Mouse (Mus musculus) liver, embryonic 16.5 days (tissue): ENCODE data around the gene Aqp1. TPM values are rescaled to one million over a fixed set of nuclear protein-coding genes. Genes with fewer than 3 reads are reported as not detected.

Source experiments
- ATAC-seq: fragments of 200-750 bp; cut with Nextera tagmentation; 2 replicates; pipeline ENCODE4 v1.8.0; 2017; ENCODE audit warnings: low read depth, mild to moderate bottlenecking, moderate number of reproducible peaks, moderate library complexity
- H3K27ac ChIP-seq: fragments of 300-500 bp; sonication (generic); 2 replicates; pipeline ENCODE4 v1.5.1; 2014; ENCODE audit warnings: mild to moderate bottlenecking, low read length
- H3K27me3 ChIP-seq: fragments of 300-500 bp; sonication (generic); 2 replicates; pipeline ENCODE4 v1.6.1; 2014; ENCODE audit warnings: low read depth, low read length, mixed read lengths; ENCODE audit not compliant: control insufficient read depth, insufficient read depth
- H3K36me3 ChIP-seq: fragments of 300-500 bp; sonication (generic); 2 replicates; pipeline ENCODE4 v1.6.1; 2014; ENCODE audit warnings: mild to moderate bottlenecking; ENCODE audit not compliant: control insufficient read depth, insufficient read depth
- H3K4me1 ChIP-seq: fragments of 300-500 bp; sonication (generic); 2 replicates; pipeline ENCODE4 v1.6.1; 2014; ENCODE audit warnings: low read depth, low read length, mixed read lengths; ENCODE audit not compliant: control insufficient read depth
- H3K4me2 ChIP-seq: fragments of 300-500 bp; sonication (generic); 2 replicates; pipeline ENCODE4 v1.6.1; 2014; ENCODE audit warnings: low read depth, low read length, mixed read lengths
- H3K4me3 ChIP-seq: fragments of 300-500 bp; sonication (generic); 2 replicates; pipeline ENCODE4 v1.5.1; 2014; ENCODE audit warnings: low read depth, mild to moderate bottlenecking, low read length
- H3K9ac ChIP-seq: fragments of 300-500 bp; sonication (generic); 2 replicates; pipeline ENCODE4 v1.6.1; 2014; ENCODE audit warnings: low read depth, low read length
- H3K9me3 ChIP-seq: fragments of 300-500 bp; sonication (generic); replicated peaks from 2 replicates; pipeline ENCODE4 v1.6.1; 2016; ENCODE audit warnings: low read length; ENCODE audit not compliant: control insufficient read depth
- WGBS: fragments of 180-500 bp; shearing (Covaris S2); extraction: QIAGEN DNeasy Blood & Tissue Kit; methylation state at CpG from one replicate; pipeline ENCODE4 v1.1.7; 2014; ENCODE audit not compliant: insufficient replicate concordance; 5-methylcytosine and 5-hydroxymethylcytosine counted together
- polyA plus RNA-seq: library from polyadenylated mRNA; unstranded; fragments of >200 nt; fragmentation: Nextera tagmentation; extraction: Ambion mirVana; gene quantifications from 2 replicates; pipeline ENCODE4 v1.2.1, GENCODE M21; 2015

Aqp1 gene
- polyA plus RNA-seq, 1 experiment from 2014 or later, result 75.9 TPM

GRCm38 (mm10) chr6:55313893-55314292 is 22.3 kb upstream of the Aqp1 start:
- Histone ChIP-seq H3K27ac (no peak overlapping the region), H3K27me3 (no peaks in the 10 kb centered on the region), H3K9ac (peak overlapping the region; percentile 9; the same call in 1 of the 2 replicates), H3K4me2 (no peak overlapping the region), H3K36me3 (no peaks in the 10 kb centered on the region), H3K4me3 (no peak overlapping the region), H3K9me3 (no peaks in the 10 kb centered on the region), H3K4me1 (peaks cover 18% of the 10 kb centered on the region)
- peak; percentile 72 for ATAC-seq
- 26% methylated on average over 4 of the region's 4 CpGs for WGBS

GRCm38 (mm10) chr6:55314628-55315027 is 21.6 kb upstream of the Aqp1 start:
- peaks cover 22% of the 10 kb centered on the region for H3K4me1 ChIP-seq
- H3K9ac ChIP-seq, result no peak overlapping the region
- no peak overlapping the region for H3K4me3 ChIP-seq
- ATAC-seq, result no peak
- no peak overlapping the region for H3K27ac ChIP-seq
- no peaks in the 10 kb centered on the region for H3K9me3 ChIP-seq
- H3K4me2 ChIP-seq, result no peak overlapping the region
- H3K36me3 ChIP-seq, result no peaks in the 10 kb centered on the region
- 79% methylated on average over 8 of the region's 8 CpGs for WGBS
- no peaks in the 10 kb centered on the region for H3K27me3 ChIP-seq

- ATAC-seq, result no peak
- H3K4me1 ChIP-seq, result peaks cover 55% of the 10 kb centered on the region
- WGBS, result 81% methylated on average over 3 of the region's 3 CpGs
Observed at GRCm38 (mm10) chr6:55318597-55318996, 17.6 kb upstream of the Aqp1 start.

DNA sequence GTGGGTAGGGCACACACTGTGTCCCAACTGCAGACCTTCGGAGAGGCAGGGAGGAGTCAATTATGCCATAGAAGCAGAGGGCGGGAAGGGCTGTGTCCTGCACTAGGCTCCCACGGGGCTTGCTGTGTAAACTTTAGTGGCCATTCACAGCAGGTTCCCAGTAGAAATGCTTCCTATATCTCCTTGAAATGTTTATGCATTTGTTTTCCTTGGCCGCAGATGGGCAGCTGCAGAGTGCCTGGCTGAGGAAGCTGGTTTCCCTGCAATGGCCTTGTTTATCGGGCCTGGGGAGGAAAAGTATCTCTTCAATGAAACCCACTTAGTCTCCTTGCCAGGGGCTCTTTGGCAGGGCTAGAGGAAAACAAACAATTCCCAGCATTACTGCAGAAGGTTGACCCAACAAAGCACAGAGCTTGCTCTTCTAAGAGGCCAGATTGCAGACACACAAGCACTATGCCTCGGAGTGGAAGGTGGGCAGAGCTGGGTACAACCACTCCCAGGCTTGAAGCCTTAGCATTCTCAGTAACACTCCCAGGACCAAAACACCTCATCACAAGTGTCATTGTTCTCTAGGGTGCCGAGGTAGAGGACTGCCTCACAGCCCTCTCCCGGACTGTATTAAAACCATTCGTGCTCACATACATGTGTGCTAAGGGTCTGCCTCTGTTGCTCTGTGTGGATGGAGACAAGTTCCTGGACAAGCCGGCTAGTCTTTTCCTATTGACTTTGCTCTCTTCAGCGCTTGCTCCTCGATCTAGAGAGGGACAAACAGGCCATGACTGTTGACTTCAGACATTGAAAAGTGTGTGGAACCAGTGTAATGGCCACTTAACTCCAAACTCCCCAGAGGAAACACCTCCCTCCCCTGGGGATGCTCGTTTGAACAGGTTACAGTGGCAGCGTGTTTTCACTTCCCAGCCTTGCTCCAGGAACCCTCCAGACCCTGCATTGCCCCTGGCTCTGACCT is 16.4 kb upstream of the Aqp1 start:
- WGBS, result 69% methylated on average over 14 of the region's 14 CpGs
- no peak overlapping the region for H3K9ac ChIP-seq
- H3K4me1 ChIP-seq, result peaks cover 56% of the 10 kb centered on the region
- H3K27me3 ChIP-seq, result no peaks in the 10 kb centered on the region
- peak overlapping the region; percentile 24; the same call in 1 of the 2 replicates for H3K27ac ChIP-seq
- H3K4me3 ChIP-seq, result no peak overlapping the region
- ATAC-seq, result no peak
- H3K9me3 ChIP-seq, result no peaks in the 10 kb centered on the region
- no peaks in the 10 kb centered on the region for H3K36me3 ChIP-seq
- H3K4me2 ChIP-seq, result no peak overlapping the region

More at GRCm38 (mm10) chr6:55318597-55318996, 17.6 kb upstream of the Aqp1 start:
- no peak overlapping the region for H3K9ac ChIP-seq
- H3K4me2 ChIP-seq, result no peak overlapping the region
- H3K27me3 ChIP-seq, result no peaks in the 10 kb centered on the region
- H3K27ac ChIP-seq, result no peak overlapping the region
- no peaks in the 10 kb centered on the region for H3K36me3 ChIP-seq
- H3K9me3 ChIP-seq, result no peaks in the 10 kb centered on the region
- no peak overlapping the region for H3K4me3 ChIP-seq

DNA sequence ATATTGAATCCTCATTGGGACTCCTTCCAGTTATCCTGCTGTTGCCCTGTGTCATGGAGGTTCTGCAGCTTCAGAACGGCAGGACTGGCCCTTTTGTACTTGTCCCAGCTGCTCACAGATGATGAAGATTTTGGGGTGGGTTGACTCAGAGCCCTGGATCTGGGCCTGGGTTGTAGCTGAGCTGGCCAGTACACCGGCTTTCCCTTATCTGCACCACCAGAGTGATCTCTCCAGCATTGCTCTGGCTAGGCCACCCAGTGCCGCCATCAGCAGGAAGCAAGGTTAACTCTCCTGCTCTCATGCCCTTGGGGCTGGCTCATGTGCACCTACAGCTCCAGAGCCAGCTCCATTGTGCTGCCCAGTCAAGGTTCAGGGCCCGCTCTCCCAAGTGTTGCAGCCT is 15.3 kb upstream of the Aqp1 start:
- Histone ChIP-seq H3K36me3 (no peaks in the 10 kb centered on the region), H3K4me2 (peak overlapping the region; percentile 29), H3K4me3 (no peak overlapping the region), H3K27me3 (no peaks in the 10 kb centered on the region), H3K9me3 (no peaks in the 10 kb centered on the region), H3K4me1 (peaks cover 66% of the 10 kb centered on the region), H3K9ac (peak overlapping the region; percentile 45), H3K27ac (peak overlapping the region; percentile 64)
- WGBS, result 36% methylated on average over 4 of the region's 4 CpGs
- ATAC-seq, result peak; percentile 67

DNA sequence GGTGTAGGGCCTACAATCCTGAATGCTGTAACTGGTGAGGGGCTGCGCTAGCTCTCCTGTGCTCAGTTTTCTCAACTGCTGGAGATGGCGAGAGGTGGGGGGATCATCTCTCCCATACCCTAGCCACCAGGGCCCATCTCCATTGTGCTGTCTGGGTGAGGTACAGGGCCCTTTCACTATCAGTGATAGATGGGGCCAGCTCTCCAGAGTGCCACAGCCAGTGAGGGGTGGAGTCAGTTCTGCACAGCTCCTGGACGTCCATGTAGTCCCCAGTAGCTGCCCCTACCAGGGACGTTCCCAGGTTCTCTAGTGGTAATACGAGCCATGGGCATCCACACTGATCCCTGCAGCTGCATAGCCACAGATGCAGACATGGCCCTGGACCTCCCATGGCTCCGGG is 14.7 kb upstream of the Aqp1 start:
- Histone ChIP-seq H3K4me2 (peak overlapping the region; percentile 29), H3K27ac (peak overlapping the region; percentile 93), H3K27me3 (no peaks in the 10 kb centered on the region), H3K9me3 (no peaks in the 10 kb centered on the region), H3K36me3 (no peaks in the 10 kb centered on the region), H3K4me3 (no peak overlapping the region), H3K4me1 (peaks cover 73% of the 10 kb centered on the region), H3K9ac (peak overlapping the region; percentile 45)
- WGBS, result 33% methylated on average over 6 of the region's 6 CpGs
- peak; percentile 69 for ATAC-seq

DNA sequence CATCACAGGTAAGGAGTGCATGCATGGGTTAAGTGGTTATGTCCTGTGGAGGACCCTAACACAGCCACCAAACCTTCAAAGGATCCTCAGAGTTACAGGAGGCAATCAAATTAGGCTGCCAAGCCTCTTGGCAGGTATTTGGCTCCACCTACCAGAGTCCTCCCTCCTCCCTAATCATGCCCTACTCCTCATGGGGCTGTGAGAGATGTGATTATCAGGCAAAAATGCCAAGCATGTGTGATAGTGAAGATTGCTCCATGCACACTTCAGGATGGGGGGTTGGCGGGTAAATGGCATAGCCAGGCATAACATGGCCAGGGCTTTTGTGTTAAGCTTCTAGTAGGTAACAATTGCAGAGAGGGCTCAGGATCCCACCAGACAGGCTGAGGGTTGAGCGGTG is 13.3 kb upstream of the Aqp1 start:
- Histone ChIP-seq H3K4me1 (peaks cover 81% of the 10 kb centered on the region), H3K27ac (peak overlapping the region; percentile 93), H3K4me3 (no peak overlapping the region), H3K9me3 (no peaks in the 10 kb centered on the region), H3K27me3 (no peaks in the 10 kb centered on the region), H3K36me3 (no peaks in the 10 kb centered on the region), H3K9ac (peak overlapping the region; percentile 58), H3K4me2 (peak overlapping the region; percentile 73)
- 46% methylated on average over 2 of the region's 2 CpGs for WGBS
- peak; percentile 44 for ATAC-seq

DNA sequence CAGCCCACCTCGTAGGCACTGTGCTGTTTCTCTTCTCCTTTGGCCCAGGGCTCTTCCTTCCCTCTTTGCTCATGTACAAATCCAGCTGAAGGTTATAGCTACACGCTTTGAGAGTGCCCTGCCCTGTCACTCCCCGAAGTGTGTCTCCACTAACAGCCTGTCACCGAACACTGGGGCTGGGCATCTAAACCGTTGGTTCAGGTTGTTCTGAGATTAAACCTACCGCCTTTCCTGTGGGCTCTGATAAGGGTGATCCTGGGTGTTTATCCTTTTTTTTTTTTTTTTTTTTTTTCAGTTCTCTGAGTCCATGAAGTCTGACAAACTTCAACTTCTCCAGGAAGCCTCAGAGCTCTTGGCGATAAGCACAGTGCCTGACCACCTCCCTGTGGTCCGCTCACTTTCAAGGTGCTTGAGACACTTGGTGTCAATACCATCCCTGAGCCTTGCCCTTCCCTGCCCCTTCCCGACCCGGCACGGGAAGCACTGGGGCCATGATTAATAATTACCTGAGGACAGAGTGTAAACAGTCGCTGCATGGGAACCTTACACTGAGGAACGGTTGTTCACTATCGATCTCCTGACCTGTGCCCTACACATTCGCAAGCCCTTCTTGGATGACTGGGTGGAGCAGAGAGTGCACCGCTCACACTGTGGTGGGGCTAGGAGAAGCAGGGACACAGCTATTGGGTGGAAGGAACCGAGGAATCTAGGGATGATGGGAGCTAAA is 12.2 kb upstream of the Aqp1 start:
- no peaks in the 10 kb centered on the region for H3K27me3 ChIP-seq
- peak; percentile 74 for ATAC-seq
- peak overlapping the region; percentile 93 for H3K27ac ChIP-seq
- H3K9me3 ChIP-seq, result no peaks in the 10 kb centered on the region
- H3K9ac ChIP-seq, result peak overlapping the region; percentile 58
- H3K4me3 ChIP-seq, result peak overlapping the region; percentile 39
- peak overlapping the region; percentile 73 for H3K4me2 ChIP-seq
- H3K4me1 ChIP-seq, result peaks cover 81% of the 10 kb centered on the region
- no peaks in the 10 kb centered on the region for H3K36me3 ChIP-seq
- 10% methylated on average over 17 of the region's 17 CpGs for WGBS
